Mouse (Mus musculus) olfactory bulb, adult 2 months (tissue): ENCODE results near the gene Prep. TPM values are rescaled to one million over a fixed set of nuclear protein-coding genes. Genes with fewer than 3 reads are reported as not detected.

ENCODE experiments used
- H3K27ac ChIP-seq: fragments of 200-500 bp; 2 replicates; pipeline ENCODE4 v1.5.1; 2012; ENCODE audit warnings: low read depth, low read length; ENCODE audit not compliant: insufficient read depth
- H3K4me1 ChIP-seq: fragments of 200-500 bp; 2 replicates; pipeline ENCODE4 v1.6.1; 2012; ENCODE audit warnings: low read length; ENCODE audit not compliant: control insufficient read depth, insufficient read depth
- H3K4me3 ChIP-seq: fragments of 200-500 bp; 2 replicates; pipeline ENCODE4 v1.5.1; 2012; ENCODE audit warnings: mild to moderate bottlenecking, low read depth, low read length, moderate library complexity; ENCODE audit not compliant: insufficient read depth
- CTCF ChIP-seq: fragments of 200-500 bp; IDR thresholded peaks from 2 replicates; pipeline ENCODE4 v1.5.1; 2012; ENCODE audit warnings: low read depth, mild to moderate bottlenecking, low read length, moderate library complexity; ENCODE audit not compliant: insufficient read depth
- POLR2A ChIP-seq: fragments of 200-500 bp; IDR thresholded peaks from 2 replicates; pipeline ENCODE4 v1.6.1; 2012; ENCODE audit warnings: mild to moderate bottlenecking, low read depth, low read length, moderate library complexity; ENCODE audit not compliant: insufficient read depth
- WGBS: fragments of 180-500 bp; shearing (Covaris S2); methylation state at CpG from one replicate; pipeline ENCODE4 v1.1.7; 2018; 5-methylcytosine and 5-hydroxymethylcytosine counted together
- polyA plus RNA-seq: library from polyadenylated mRNA; stranded (reverse); fragments of >200 nt; gene quantifications from 2 replicates; pipeline ENCODE4 v1.2.4, GENCODE M21; 2012; ENCODE audit warnings: low replicate concordance; ENCODE audit not compliant: missing spikeins, insufficient read depth, insufficient read length

Prep gene
- polyA plus RNA-seq, 1 experiment = not detected

DNA sequence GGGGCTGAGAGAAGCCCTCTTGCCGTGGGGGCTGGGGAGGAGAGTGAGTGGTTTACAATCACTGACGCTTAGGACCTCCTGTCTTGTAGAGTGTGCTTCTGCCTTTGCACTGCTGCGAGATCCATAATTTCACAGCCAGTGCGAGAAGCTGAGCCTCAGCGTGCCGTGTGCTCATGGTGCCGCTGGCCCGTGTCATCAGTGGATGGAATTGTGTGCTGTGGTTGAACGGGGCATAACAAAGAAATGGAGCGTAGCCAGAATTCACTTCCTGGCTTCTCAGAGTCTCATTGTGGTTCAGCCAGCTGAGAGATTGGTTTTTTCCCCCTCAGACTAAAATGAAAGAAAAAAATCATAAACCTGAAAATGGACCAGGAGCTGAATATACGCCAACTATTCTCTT is 62.1 kb downstream of the Prep start:
- Histone ChIP-seq H3K4me3 (0 out of 2 replicates have a peak overlapping the region, but pooled peaks have one; percentile 3), H3K27ac (no peak overlapping the region)
- WGBS = 39% methylated on average over 11 of the region's 11 CpGs

DNA sequence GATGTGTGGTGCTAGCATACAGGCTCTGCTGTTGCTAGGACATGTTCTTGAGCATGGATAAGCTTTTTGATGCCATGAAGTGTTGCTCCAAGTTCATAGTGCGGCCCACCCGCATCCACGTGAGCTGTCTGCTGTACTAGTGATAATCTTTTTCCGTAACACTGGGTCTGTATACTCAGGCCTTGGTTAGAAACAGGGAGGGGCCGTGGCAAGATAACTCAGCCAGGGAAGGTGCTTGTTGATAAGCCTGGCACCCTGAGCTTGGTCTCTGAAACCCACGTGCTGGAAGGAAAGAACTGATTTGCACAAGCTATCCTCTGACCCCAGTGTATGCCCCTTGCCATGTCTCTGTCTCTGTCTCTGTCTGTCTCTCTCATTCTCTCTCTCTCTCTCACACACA is 63.0 kb downstream of the Prep start:
- TF ChIP-seq POLR2A = no peak
- TF ChIP-seq CTCF = no peak
- H3K27ac ChIP-seq = no peak overlapping the region
- H3K4me1 ChIP-seq = peaks cover 4% of the 10 kb centered on the region
- WGBS = 96% methylated on average over 6 of the region's 6 CpGs
- H3K4me3 ChIP-seq = no peak overlapping the region

More for the DNA sequence above, 62.1 kb downstream of the Prep start:
- TF ChIP-seq POLR2A (no peak), CTCF (no peak)
- H3K4me1 ChIP-seq = peaks cover 4% of the 10 kb centered on the region

- TF ChIP-seq POLR2A (no peak), CTCF (no peak)
- H3K4me1 ChIP-seq = peaks cover 11% of the 10 kb centered on the region
- H3K4me3 ChIP-seq = no peak overlapping the region
- 87% methylated on average over 4 of the region's 4 CpGs for WGBS
- no peak overlapping the region for H3K27ac ChIP-seq
Measured at GRCm38 (mm10) chr10:45132371-45132770, 65.4 kb downstream of the Prep start.

GRCm38 (mm10) chr10:45136806-45137205 is 69.8 kb downstream of the Prep start:
- Histone ChIP-seq H3K4me3 (no peak overlapping the region), H3K27ac (no peak overlapping the region), H3K4me1 (peaks cover 15% of the 10 kb centered on the region)
- 59% methylated on average over 7 of the region's 7 CpGs for WGBS
- no peak for TF ChIP-seq POLR2A
- TF ChIP-seq CTCF = no peak

GRCm38 (mm10) chr10:45139910-45140309 is 72.9 kb downstream of the Prep start:
- TF ChIP-seq CTCF = no peak
- H3K4me1 ChIP-seq = peaks cover 15% of the 10 kb centered on the region
- H3K27ac ChIP-seq = no peak overlapping the region
- H3K4me3 ChIP-seq = no peak overlapping the region
- WGBS = 64% methylated on average over 4 of the region's 4 CpGs

DNA sequence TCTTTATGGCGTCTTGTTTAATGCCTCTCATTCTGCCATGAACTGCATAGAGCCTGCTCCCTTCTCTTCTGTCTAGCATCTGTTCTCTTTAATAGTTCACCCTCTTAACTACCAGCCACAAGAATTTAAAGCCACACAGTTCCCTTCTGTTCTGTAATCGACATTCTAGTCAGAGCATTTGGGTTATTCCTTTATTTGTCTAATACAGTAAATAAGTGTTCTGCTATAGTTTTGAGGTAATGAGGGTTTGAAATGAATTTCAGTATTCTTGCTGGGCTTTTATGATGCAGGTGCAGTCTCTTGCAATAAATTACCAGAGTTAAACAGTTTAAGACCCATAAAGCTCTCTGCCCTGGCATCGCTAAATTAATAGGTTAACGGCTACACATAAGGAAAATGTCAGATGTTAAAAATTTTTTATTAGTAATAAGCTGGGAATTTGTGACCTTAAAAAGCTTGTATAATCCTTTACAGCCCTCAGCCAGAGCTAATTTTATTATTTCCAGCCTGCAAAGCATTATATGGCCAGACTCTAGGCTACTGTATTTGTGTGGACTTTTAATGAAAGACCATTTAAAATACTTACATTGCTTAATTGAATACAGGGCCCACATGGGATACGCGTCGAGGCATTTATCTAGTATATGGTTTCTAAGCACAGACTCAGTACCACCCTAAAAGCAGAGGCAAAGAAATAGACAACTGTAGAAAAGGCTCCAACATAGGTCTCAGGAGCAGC is 73.6 kb downstream of the Prep start:
- WGBS = 82% methylated on average over 7 of the region's 7 CpGs
- TF ChIP-seq CTCF (no peak), POLR2A (no peak)
- no peak overlapping the region for H3K27ac ChIP-seq
- H3K4me3 ChIP-seq = no peak overlapping the region
- H3K4me1 ChIP-seq = peaks cover 15% of the 10 kb centered on the region

DNA sequence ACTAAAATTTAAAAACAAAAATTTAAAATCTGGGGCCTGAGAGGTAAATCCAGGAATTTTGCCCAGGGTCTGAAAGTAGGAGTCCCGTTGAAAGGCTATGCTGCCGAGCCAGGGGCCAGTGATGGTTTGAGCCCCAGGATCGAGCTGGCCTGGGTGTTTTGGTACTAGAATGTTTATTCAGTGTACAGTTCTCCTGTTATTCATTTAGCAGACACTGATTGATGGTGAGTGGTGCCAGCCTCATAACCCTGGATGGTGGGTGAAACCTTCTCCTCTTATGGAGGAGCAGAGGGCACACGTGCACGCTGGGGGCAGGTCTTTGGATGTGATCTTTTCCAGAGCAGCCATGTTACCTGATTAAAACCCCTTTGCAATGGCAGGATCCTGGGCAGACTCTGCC is 75.4 kb downstream of the Prep start:
- peaks cover 11% of the 10 kb centered on the region; the same call in 1 of the 2 replicates for H3K4me1 ChIP-seq
- TF ChIP-seq CTCF (no peak), POLR2A (no peak)
- no peak overlapping the region for H3K4me3 ChIP-seq
- WGBS = 88% methylated on average over 5 of the region's 5 CpGs
- no peak overlapping the region for H3K27ac ChIP-seq

GRCm38 (mm10) chr10:45144038-45144817 is 77.2 kb downstream of the Prep start:
- H3K27ac ChIP-seq = no peak overlapping the region
- 64% methylated on average over 6 of the region's 6 CpGs for WGBS
- peaks cover 7% of the 10 kb centered on the region; the same call in 1 of the 2 replicates for H3K4me1 ChIP-seq
- TF ChIP-seq CTCF (no peak), POLR2A (no peak)
- H3K4me3 ChIP-seq = no peak overlapping the region

- TF ChIP-seq CTCF (no peak), POLR2A (no peak)
- 52% methylated on average over 6 of the region's 6 CpGs for WGBS
Measured at GRCm38 (mm10) chr10:45146821-45147220, 79.8 kb downstream of the Prep start.

More at GRCm38 (mm10) chr10:45146821-45147220, 79.8 kb downstream of the Prep start:
- H3K4me1 ChIP-seq = peaks cover 3% of the 10 kb centered on the region; the same call in 1 of the 2 replicates
- no peak overlapping the region for H3K4me3 ChIP-seq
- no peak overlapping the region for H3K27ac ChIP-seq
